Mouse (Mus musculus) urinary bladder, postnatal 4 days (tissue): ENCODE data around the gene Zfp266.
A peak's percentile ranks its signal among the peaks of the same experiment; 100 is the strongest.
"Not testable (repeated sequence)": the region's sequence is repeated elsewhere in the genome, so short reads cannot be mapped to it uniquely, and the experiment has no call there.

Source experiments
- DNase-seq, 2 experiments: peaks; one replicate each; pipeline ENCODE4 v3.0.0; 2021 to 2022; ENCODE audit warnings: low spot score in 2 of 2

Gene Zfp266

GRCm38 (mm10) chr9:20521306-20521957 is at the start of gene Zfp266:
TSS of gene Zfp266 (minus strand) at chr9:20521417.
- DNase-seq = peak; percentile 84 to 93

GRCm38 (mm10) chr9:20565326-20566030 is 44.3 kb upstream of the Zfp266 start:
- not testable (repeated sequence) for DNase-seq

GRCm38 (mm10) chr9:20562177-20562576 is 41.0 kb upstream of the Zfp266 start:
- DNase-seq = no peak

- no peak for DNase-seq
Observed at GRCm38 (mm10) chr9:20552698-20553097, 31.5 kb upstream of the Zfp266 start.

- no peak for DNase-seq
Observed at GRCm38 (mm10) chr9:20551781-20552275, 30.6 kb upstream of the Zfp266 start.

- no peak for DNase-seq
Observed at GRCm38 (mm10) chr9:20545151-20545550, 23.9 kb upstream of the Zfp266 start.

- DNase-seq = peak; percentile 88 to 89
Observed at GRCm38 (mm10) chr9:20544070-20544821, 23.0 kb upstream of the Zfp266 start.

- no peak for DNase-seq
Observed at GRCm38 (mm10) chr9:20543496-20543895, 22.3 kb upstream of the Zfp266 start.

GRCm38 (mm10) chr9:20536598-20536997 is 15.4 kb upstream of the Zfp266 start:
- DNase-seq = no peak

GRCm38 (mm10) chr9:20534326-20534926 is 13.2 kb upstream of the Zfp266 start:
- no peak for DNase-seq

GRCm38 (mm10) chr9:20520531-20521210 is 546 bp downstream of the Zfp266 start:
- no peak for DNase-seq

- no peak for DNase-seq
Observed at GRCm38 (mm10) chr9:20519949-20520348, 1.3 kb downstream of the Zfp266 start.

GRCm38 (mm10) chr9:20518708-20519107 is 2.5 kb downstream of the Zfp266 start:
- no peak for DNase-seq

- no peak for DNase-seq
Observed at GRCm38 (mm10) chr9:20517727-20518126, 3.5 kb downstream of the Zfp266 start.

- no peak for DNase-seq
Observed at GRCm38 (mm10) chr9:20514016-20514415, 7.2 kb downstream of the Zfp266 start.

- DNase-seq = no peak
Observed at GRCm38 (mm10) chr9:20512714-20513113, 8.5 kb downstream of the Zfp266 start.

GRCm38 (mm10) chr9:20511645-20512044 is 9.6 kb downstream of the Zfp266 start:
- DNase-seq = no peak

- DNase-seq = no peak
Observed at GRCm38 (mm10) chr9:20510346-20510745, 10.9 kb downstream of the Zfp266 start.

GRCm38 (mm10) chr9:20509676-20510075 is 11.5 kb downstream of the Zfp266 start:
- DNase-seq = no peak

GRCm38 (mm10) chr9:20504801-20505200 is 16.4 kb downstream of the Zfp266 start:
- no peak for DNase-seq

- no peak for DNase-seq
Observed at GRCm38 (mm10) chr9:20493281-20493680, 27.9 kb downstream of the Zfp266 start.
